Mouse (Mus musculus) right cerebral cortex, postnatal 14 days (tissue): ENCODE data around the gene Kif19a.
A peak's percentile ranks its signal among the peaks of the same experiment; 100 is the strongest.

ENCODE experiments used
- DNase-seq: peaks from one replicate; pipeline ENCODE4 v3.0.0; 2022

Gene Kif19a

GRCm38 (mm10) chr11:114809371-114809770 is 44.2 kb downstream of the Kif19a start:
- DNase-seq, result no peak

DNA sequence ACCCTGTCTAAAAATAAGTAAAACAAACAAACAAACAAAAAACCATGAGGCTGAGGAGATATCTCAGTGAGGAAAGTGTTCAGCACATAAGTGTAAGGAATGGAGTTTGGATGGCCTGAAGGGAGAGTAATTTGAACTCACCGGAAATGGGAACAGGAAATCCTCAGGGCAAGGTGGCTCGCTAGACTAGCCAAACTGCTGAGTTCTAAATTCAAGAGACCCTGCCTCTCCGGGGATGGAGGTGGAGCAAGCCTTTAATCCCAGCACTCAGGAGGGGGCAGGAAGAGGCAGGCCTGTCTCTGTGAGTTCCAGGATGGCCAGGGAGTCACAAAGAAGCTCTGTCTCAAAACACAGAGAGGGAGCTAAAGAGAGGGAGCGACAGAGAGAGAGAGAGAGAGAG is 45.2 kb downstream of the Kif19a start:
- DNase-seq, result no peak

- DNase-seq, result peak; percentile 95
Measured at GRCm38 (mm10) chr11:114812731-114813240, 47.6 kb downstream of the Kif19a start.

DNA sequence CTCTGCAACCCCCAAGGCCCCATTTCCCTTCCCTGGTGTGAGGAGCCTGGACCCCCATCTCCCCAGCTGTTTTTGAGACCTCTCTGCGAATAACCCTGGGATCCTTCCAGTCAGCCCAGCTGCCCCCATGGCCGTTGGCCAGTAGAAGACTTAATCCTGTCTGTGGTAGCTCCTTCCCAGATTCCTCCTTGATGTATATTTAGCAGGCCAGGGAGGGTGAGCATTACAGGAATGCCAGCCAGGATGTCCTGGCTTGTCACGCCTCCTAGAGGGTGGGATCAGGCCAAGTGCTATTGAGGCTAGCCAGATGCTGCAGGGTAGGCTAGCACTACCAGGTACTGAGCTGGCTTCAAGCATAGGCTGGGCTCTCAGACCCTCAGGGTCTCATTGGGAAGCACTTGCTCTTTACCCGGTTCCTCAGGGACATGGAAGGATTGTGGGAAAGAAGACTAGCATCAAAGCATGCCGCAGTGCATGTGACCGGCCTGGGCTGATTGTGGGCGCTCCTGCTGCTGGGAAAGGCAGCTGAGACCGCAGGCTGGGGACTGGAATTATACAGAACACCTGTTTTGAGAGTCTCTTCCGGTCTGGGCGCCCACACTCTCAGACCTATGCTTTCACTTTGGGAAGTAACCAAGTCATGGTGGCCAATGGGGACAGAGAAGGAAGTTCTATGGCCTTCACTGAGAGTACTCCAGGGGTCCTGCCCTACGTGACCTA is 49.8 kb downstream of the Kif19a start:
- DNase-seq, result no peak

GRCm38 (mm10) chr11:114816934-114817333 is 51.7 kb downstream of the Kif19a start:
- no peak for DNase-seq

GRCm38 (mm10) chr11:114818185-114818584 is 53.0 kb downstream of the Kif19a start:
- DNase-seq, result no peak

GRCm38 (mm10) chr11:114819110-114819509 is 53.9 kb downstream of the Kif19a start:
- DNase-seq, result no peak

DNA sequence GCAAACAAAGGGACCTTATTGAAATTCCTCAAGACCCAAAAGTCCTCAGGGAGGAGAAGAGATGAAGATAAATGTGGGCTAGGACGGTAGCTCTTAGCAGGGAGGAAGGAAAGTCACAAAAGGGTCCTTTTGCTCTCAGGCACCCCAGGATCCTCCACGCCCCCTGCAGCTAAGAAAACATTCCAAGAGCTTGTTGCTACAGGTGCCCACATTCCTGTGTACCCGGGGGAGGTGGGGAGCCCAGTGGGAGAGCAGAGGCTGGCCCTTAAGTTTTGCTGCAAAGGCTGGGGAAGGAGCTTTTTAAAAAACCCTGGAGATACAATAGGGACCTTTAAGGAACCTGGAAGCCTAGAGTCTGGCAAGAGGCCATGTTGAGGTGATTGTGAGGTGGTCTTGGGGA is 55.3 kb downstream of the Kif19a start:
- DNase-seq, result no peak

DNA sequence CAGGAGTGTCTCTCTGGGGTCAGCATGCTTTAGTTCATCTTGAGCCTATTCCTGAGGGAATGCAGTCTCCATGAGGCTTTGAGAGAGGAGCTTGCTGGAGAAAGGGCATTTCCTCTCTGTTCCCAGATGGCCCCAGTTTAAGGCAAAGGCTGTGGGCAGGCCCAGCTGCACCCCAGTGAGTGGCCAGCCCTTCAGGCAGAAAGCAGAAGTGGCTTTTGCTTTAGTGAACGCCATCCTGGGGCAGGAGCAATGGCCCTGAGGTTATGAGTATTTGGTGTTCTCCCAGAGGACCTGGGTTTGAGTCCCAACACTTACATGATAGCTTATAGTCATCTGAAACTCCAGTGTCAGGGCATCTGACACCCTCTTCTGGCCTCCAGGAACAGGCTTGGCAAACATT is 56.1 kb downstream of the Kif19a start:
- DNase-seq, result no peak

- peak; percentile 82 for DNase-seq
Measured at GRCm38 (mm10) chr11:114822727-114823126, 57.5 kb downstream of the Kif19a start.

GRCm38 (mm10) chr11:114823199-114823725 is 58.1 kb downstream of the Kif19a start:
- no peak for DNase-seq

GRCm38 (mm10) chr11:114826686-114827085 is 61.5 kb downstream of the Kif19a start:
- DNase-seq, result no peak

DNA sequence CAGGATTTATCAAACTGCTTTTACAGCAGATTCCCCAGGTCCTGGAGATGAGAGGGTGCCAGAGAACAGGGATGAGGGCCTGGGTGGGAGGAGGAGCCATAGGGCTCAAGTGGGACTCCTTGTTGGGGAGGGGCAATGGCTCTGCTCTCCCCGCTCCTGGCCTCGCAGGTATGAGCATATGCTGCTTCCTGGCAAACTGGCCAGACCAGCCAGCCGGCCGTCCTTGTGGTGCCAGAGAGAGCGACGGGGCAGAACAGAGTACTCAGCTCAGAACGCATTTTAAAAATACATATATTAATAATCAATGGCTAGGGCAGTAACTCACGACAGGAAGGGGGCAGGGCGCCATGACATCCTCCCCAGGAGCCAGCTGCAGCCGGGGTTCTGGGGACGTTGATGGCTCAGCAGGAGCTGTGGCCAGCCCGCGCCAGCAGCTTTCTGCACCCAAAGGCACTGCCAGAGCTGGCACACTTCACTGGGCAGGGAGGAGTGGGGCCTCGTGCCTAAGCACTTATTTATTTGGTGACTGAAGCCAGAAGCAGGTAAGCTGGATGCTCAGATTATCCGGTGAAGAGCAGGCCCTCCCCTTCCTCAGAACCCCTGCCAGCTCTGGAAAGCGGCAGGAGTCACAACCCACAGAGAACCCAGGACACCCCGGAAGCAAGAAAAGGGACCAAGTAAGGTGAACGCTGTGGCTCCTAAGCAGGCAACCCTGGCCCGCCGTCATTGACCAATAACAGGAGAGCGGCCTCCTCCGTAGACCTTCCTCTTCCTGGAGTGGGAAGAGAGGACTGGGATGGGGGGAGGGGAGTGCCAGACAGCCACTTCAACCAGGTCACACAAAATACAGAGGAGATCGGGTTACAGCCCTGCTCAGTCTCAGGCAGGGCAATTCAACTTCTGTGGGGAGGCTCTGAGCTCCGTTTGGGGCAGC is 64.6 kb downstream of the Kif19a start:
- DNase-seq, result no peak

- no peak for DNase-seq
Measured at GRCm38 (mm10) chr11:114830433-114830773, 65.2 kb downstream of the Kif19a start.

GRCm38 (mm10) chr11:114833166-114833565 is 68.0 kb downstream of the Kif19a start:
- DNase-seq, result no peak
